Mouse (Mus musculus): ENCODE results near the gene Rab3il1.

- TF ChIP-seq POLR2A (IDR thresholded peaks at IDR 0.05; ENCODE audit: borderline replicate concordance, extremely low read depth, low read depth, low read length) (no peak), CTCF (IDR thresholded peaks at IDR 0.05; ENCODE audit: insufficient read depth, low read length) (no peak)
Measured at GRCm38 (mm10) chr19:10071166-10071565, 69.7 kb downstream of the Rab3il1 start.
